Mouse (Mus musculus) liver, embryonic 15.5 days (tissue): Measurements from ENCODE around the gene Degs1. TPM values are rescaled to one million over a fixed set of nuclear protein-coding genes. Genes with fewer than 3 reads are reported as not detected.
A peak's percentile ranks its signal among the peaks of the same experiment; 100 is the strongest.
"Not testable (repeated sequence)": the region's sequence is repeated elsewhere in the genome, so short reads cannot be mapped to it uniquely, and the experiment has no call there.

ENCODE experiments used
- ATAC-seq: fragments of 200-750 bp; cut with Nextera tagmentation; 2 replicates; pipeline ENCODE4 v1.8.0; 2017; ENCODE audit warnings: moderate number of reproducible peaks, mild to moderate bottlenecking, moderate library complexity; ENCODE audit not compliant: insufficient read depth
- H3K27ac ChIP-seq: fragments of 300-500 bp; sonication (generic); replicated peaks from 2 replicates; pipeline ENCODE4 v1.5.1; 2015; ENCODE audit warnings: mild to moderate bottlenecking, inconsistent platforms
- H3K27me3 ChIP-seq: fragments of 300-500 bp; sonication (generic); 2 replicates; pipeline ENCODE4 v1.6.1; 2015; ENCODE audit warnings: mild to moderate bottlenecking, inconsistent platforms
- H3K36me3 ChIP-seq: fragments of 300-500 bp; sonication (generic); replicated peaks from 2 replicates; pipeline ENCODE4 v1.6.1; 2015; ENCODE audit warnings: moderate library complexity, mild to moderate bottlenecking, inconsistent platforms
- H3K4me1 ChIP-seq: fragments of 300-500 bp; sonication (generic); replicated peaks from 2 replicates; pipeline ENCODE4 v1.6.1; 2015; ENCODE audit warnings: inconsistent platforms
- H3K4me2 ChIP-seq: fragments of 300-500 bp; sonication (generic); 2 replicates; pipeline ENCODE4 v1.6.1; 2015; ENCODE audit warnings: moderate library complexity, mild to moderate bottlenecking, inconsistent platforms
- H3K4me3 ChIP-seq: fragments of 300-500 bp; sonication (generic); replicated peaks from 2 replicates; pipeline ENCODE4 v1.5.1; 2015; ENCODE audit warnings: mild to moderate bottlenecking, inconsistent platforms
- H3K9ac ChIP-seq: fragments of 300-500 bp; sonication (generic); 2 replicates; pipeline ENCODE4 v1.6.1; 2015; ENCODE audit warnings: moderate library complexity, mild to moderate bottlenecking, inconsistent platforms
- H3K9me3 ChIP-seq: fragments of 300-500 bp; sonication (generic); replicated peaks from 2 replicates; pipeline ENCODE4 v1.6.1; 2016; ENCODE audit warnings: inconsistent platforms
- WGBS: fragments of 180-500 bp; shearing (Covaris S2); methylation state at CpG from one replicate; pipeline ENCODE4 v1.1.7; 2015; ENCODE audit warnings: mixed read lengths; ENCODE audit not compliant: insufficient replicate concordance; 5-methylcytosine and 5-hydroxymethylcytosine counted together
- polyA plus RNA-seq: library from polyadenylated mRNA; unstranded; fragments of >200 nt; fragmentation: Nextera tagmentation; extraction: Ambion mirVana; gene quantifications from 2 replicates; pipeline ENCODE4 v1.2.1, GENCODE M21; 2015

The Degs1 gene
- polyA plus RNA-seq, 1 experiment from 2014 or later, result 78.2 TPM

- Histone ChIP-seq H3K9ac (no peak overlapping the region), H3K9me3 (no peaks in the 10 kb centered on the region), H3K4me2 (no peak overlapping the region), H3K27me3 (no peaks in the 10 kb centered on the region), H3K27ac (no peak overlapping the region), H3K4me1 (no peaks in the 10 kb centered on the region), H3K4me3 (no peak overlapping the region), H3K36me3 (no peaks in the 10 kb centered on the region)
- ATAC-seq, result no peak
- 78% methylated on average over 5 of the region's 5 CpGs for WGBS
These were observed 15.2 kb upstream of the Degs1 start for GRCm38 (mm10) chr1:182297821-182298220.

- no peaks in the 10 kb centered on the region for H3K9me3 ChIP-seq
- H3K27ac ChIP-seq, result no peak overlapping the region
- H3K4me2 ChIP-seq, result no peak overlapping the region
- H3K9ac ChIP-seq, result no peak overlapping the region
- 68% methylated on average over 3 of the region's 3 CpGs for WGBS
- no peak for ATAC-seq
- no peaks in the 10 kb centered on the region for H3K27me3 ChIP-seq
- 0 out of 2 replicates have a peak, but pooled peaks cover 5% of the 10 kb centered on the region for H3K4me1 ChIP-seq
- H3K4me3 ChIP-seq, result no peak overlapping the region
- no peaks in the 10 kb centered on the region for H3K36me3 ChIP-seq
These were observed 14.6 kb upstream of the Degs1 start for GRCm38 (mm10) chr1:182297246-182297645.

- no peak overlapping the region for H3K4me3 ChIP-seq
- no peak overlapping the region for H3K27ac ChIP-seq
- no peak overlapping the region for H3K4me2 ChIP-seq
- ATAC-seq, result no peak
- H3K9ac ChIP-seq, result no peak overlapping the region
- no peaks in the 10 kb centered on the region for H3K27me3 ChIP-seq
- 67% methylated on average over 6 of the region's 6 CpGs for WGBS
- no peaks in the 10 kb centered on the region for H3K9me3 ChIP-seq
- H3K4me1 ChIP-seq, result 0 out of 2 replicates have a peak, but pooled peaks cover 7% of the 10 kb centered on the region
- H3K36me3 ChIP-seq, result no peaks in the 10 kb centered on the region
These were observed 14.2 kb upstream of the Degs1 start for GRCm38 (mm10) chr1:182296816-182297215.

GRCm38 (mm10) chr1:182296141-182296540 lies 13.5 kb upstream of the Degs1 start:
- Histone ChIP-seq H3K4me2 (no peak overlapping the region), H3K27ac (no peak overlapping the region), H3K4me1 (0 out of 2 replicates have a peak, but pooled peaks cover 7% of the 10 kb centered on the region), H3K36me3 (no peaks in the 10 kb centered on the region), H3K9ac (no peak overlapping the region), H3K27me3 (no peaks in the 10 kb centered on the region), H3K9me3 (no peaks in the 10 kb centered on the region), H3K4me3 (no peak overlapping the region)
- 64% methylated on average over 6 of the region's 6 CpGs for WGBS
- ATAC-seq, result no peak

- H3K4me1 ChIP-seq, result 0 out of 2 replicates have a peak, but pooled peaks cover 7% of the 10 kb centered on the region
- H3K36me3 ChIP-seq, result no peaks in the 10 kb centered on the region
- H3K9me3 ChIP-seq, result no peaks in the 10 kb centered on the region
- H3K27ac ChIP-seq, result no peak overlapping the region
- 50% methylated on average over 4 of the region's 4 CpGs for WGBS
- no peak overlapping the region for H3K4me2 ChIP-seq
- H3K27me3 ChIP-seq, result no peaks in the 10 kb centered on the region
- no peak overlapping the region for H3K9ac ChIP-seq
- H3K4me3 ChIP-seq, result no peak overlapping the region
- peak; percentile 40; the same call in 1 of the 2 replicates for ATAC-seq
These were observed 9.7 kb upstream of the Degs1 start for GRCm38 (mm10) chr1:182292291-182292690.

GRCm38 (mm10) chr1:182290741-182291140 lies 8.1 kb upstream of the Degs1 start:
- not testable (repeated sequence) for H3K4me1 ChIP-seq, H3K36me3 ChIP-seq, H3K9me3 ChIP-seq, H3K27me3 ChIP-seq, ATAC-seq, H3K27ac ChIP-seq, H3K4me3 ChIP-seq, H3K4me2 ChIP-seq, H3K9ac ChIP-seq
- WGBS, result 68% methylated on average over 3 of the region's 3 CpGs

GRCm38 (mm10) chr1:182289781-182290180 lies 7.2 kb upstream of the Degs1 start:
- ATAC-seq, result no peak
- Histone ChIP-seq H3K9ac (no peak overlapping the region), H3K4me2 (no peak overlapping the region), H3K9me3 (no peaks in the 10 kb centered on the region), H3K27ac (no peak overlapping the region), H3K27me3 (no peaks in the 10 kb centered on the region), H3K36me3 (no peaks in the 10 kb centered on the region), H3K4me3 (no peak overlapping the region), H3K4me1 (peaks cover 9% of the 10 kb centered on the region)
- 64% methylated on average over 2 of the region's 2 CpGs for WGBS

- Histone ChIP-seq H3K4me3 (no peak overlapping the region), H3K4me2 (no peak overlapping the region), H3K9me3 (no peaks in the 10 kb centered on the region), H3K4me1 (peaks cover 18% of the 10 kb centered on the region), H3K27me3 (no peaks in the 10 kb centered on the region), H3K27ac (no peak overlapping the region), H3K9ac (no peak overlapping the region), H3K36me3 (no peaks in the 10 kb centered on the region)
- WGBS, result 44% methylated on average over 2 of the region's 2 CpGs
- no peak for ATAC-seq
These were observed 6.0 kb upstream of the Degs1 start for GRCm38 (mm10) chr1:182288601-182289000.

GRCm38 (mm10) chr1:182287781-182288180 lies 5.2 kb upstream of the Degs1 start:
- H3K27me3 ChIP-seq, result no peaks in the 10 kb centered on the region
- peaks cover 26% of the 10 kb centered on the region for H3K4me1 ChIP-seq
- H3K4me2 ChIP-seq, result no peak overlapping the region
- peak overlapping the region; percentile 12; the same call in 1 of the 2 replicates for H3K4me3 ChIP-seq
- no peaks in the 10 kb centered on the region for H3K36me3 ChIP-seq
- peak overlapping the region; percentile 15; the same call in 1 of the 2 replicates for H3K9ac ChIP-seq
- no peak overlapping the region for H3K27ac ChIP-seq
- ATAC-seq, result no peak
- 64% methylated on average over 7 of the region's 7 CpGs for WGBS
- H3K9me3 ChIP-seq, result no peaks in the 10 kb centered on the region

GRCm38 (mm10) chr1:182284795-182285194 lies 2.2 kb upstream of the Degs1 start:
- 79% methylated on average over 2 of the region's 2 CpGs for WGBS

GRCm38 (mm10) chr1:182283231-182283630 lies 627 bp upstream of the Degs1 start:
- H3K4me3 ChIP-seq, result peak overlapping the region; percentile 88
- H3K4me1 ChIP-seq, result peaks cover 46% of the 10 kb centered on the region
- H3K27ac ChIP-seq, result peak overlapping the region; percentile 95; the same call in 1 of the 2 replicates
- no peak overlapping the region for H3K9ac ChIP-seq
- H3K27me3 ChIP-seq, result no peaks in the 10 kb centered on the region
- H3K4me2 ChIP-seq, result peak overlapping the region; percentile 94
- peaks cover 21% of the 10 kb centered on the region for H3K36me3 ChIP-seq
- WGBS, result 26% methylated on average over 7 of the region's 7 CpGs
- no peaks in the 10 kb centered on the region for H3K9me3 ChIP-seq
- no peak for ATAC-seq

More at GRCm38 (mm10) chr1:182284795-182285194, 2.2 kb upstream of the Degs1 start:
- no peak overlapping the region for H3K9ac ChIP-seq
- no peaks in the 10 kb centered on the region for H3K27me3 ChIP-seq
- H3K4me1 ChIP-seq, result peaks cover 46% of the 10 kb centered on the region
- no peaks in the 10 kb centered on the region for H3K9me3 ChIP-seq
- H3K36me3 ChIP-seq, result 0 out of 2 replicates have a peak, but pooled peaks cover 8% of the 10 kb centered on the region
- H3K27ac ChIP-seq, result no peak overlapping the region
- no peak overlapping the region for H3K4me3 ChIP-seq
- no peak for ATAC-seq
- H3K4me2 ChIP-seq, result no peak overlapping the region

GRCm38 (mm10) chr1:182281251-182281711 lies 1.3 kb downstream of the Degs1 start:
- Histone ChIP-seq H3K4me2 (peak overlapping the region; percentile 94), H3K27me3 (no peaks in the 10 kb centered on the region), H3K4me3 (peak overlapping the region; percentile 88), H3K27ac (peak overlapping the region; percentile 95), H3K9ac (peak overlapping the region; percentile 95), H3K4me1 (peaks cover 46% of the 10 kb centered on the region), H3K9me3 (no peaks in the 10 kb centered on the region), H3K36me3 (peaks cover 40% of the 10 kb centered on the region)
- whole genome bisulfite sequencing, result 5% methylated on average over 9 of the region's 9 CpGs
- peak; percentile 63 for ATAC-seq
